Mouse (Mus musculus) intestine, embryonic 16.5 days (tissue): Measurements from ENCODE around the gene Usp32. TPM values are rescaled to one million over a fixed set of nuclear protein-coding genes. Genes with fewer than 3 reads are reported as not detected.
A peak's percentile ranks its signal among the peaks of the same experiment; 100 is the strongest.

Experiments used
- ATAC-seq: fragments of 200-750 bp; cut with Nextera tagmentation; 2 replicates; pipeline ENCODE4 v1.8.0; 2017; ENCODE audit warnings: moderate TSS enrichment, moderate library complexity
- H3K27ac ChIP-seq: fragments of 300-500 bp; sonication (generic); 2 replicates; pipeline ENCODE4 v1.5.1; 2014; ENCODE audit warnings: mild to moderate bottlenecking, low read length
- H3K27me3 ChIP-seq: fragments of 300-500 bp; sonication (generic); replicated peaks from 2 replicates; pipeline ENCODE4 v1.6.1; 2014; ENCODE audit warnings: low read length, control low read depth, mixed read lengths; ENCODE audit not compliant: control insufficient read depth, insufficient read depth
- H3K36me3 ChIP-seq: fragments of 300-500 bp; sonication (generic); 2 replicates; pipeline ENCODE4 v1.6.1; 2014; ENCODE audit warnings: low read length, control low read depth; ENCODE audit not compliant: control insufficient read depth, insufficient read depth
- H3K4me1 ChIP-seq: fragments of 300-500 bp; sonication (generic); 2 replicates; pipeline ENCODE4 v1.6.1; 2014; ENCODE audit warnings: low read length, control low read depth, mixed read lengths; ENCODE audit not compliant: control insufficient read depth, insufficient read depth
- H3K4me2 ChIP-seq: fragments of 300-500 bp; sonication (generic); 2 replicates; pipeline ENCODE4 v1.6.1; 2014; ENCODE audit warnings: low read depth, low read length, control low read depth
- H3K4me3 ChIP-seq: fragments of 300-500 bp; sonication (generic); 2 replicates; pipeline ENCODE4 v1.5.1; 2014; ENCODE audit warnings: mild to moderate bottlenecking, low read length
- H3K9ac ChIP-seq: fragments of 300-500 bp; sonication (generic); 2 replicates; pipeline ENCODE4 v1.6.1; 2014; ENCODE audit warnings: low read depth, low read length
- H3K9me3 ChIP-seq: fragments of 300-500 bp; sonication (generic); 2 replicates; pipeline ENCODE4 v1.6.1; 2016; ENCODE audit warnings: low read length, control low read depth; ENCODE audit not compliant: control insufficient read depth
- whole genome bisulfite sequencing: fragments of 180-500 bp; shearing (Covaris S2); extraction: QIAGEN DNeasy Blood & Tissue Kit; methylation state at CpG from one replicate; pipeline ENCODE4 v1.1.7; 2014; 5-methylcytosine and 5-hydroxymethylcytosine counted together
- polyA plus RNA-seq: library from polyadenylated mRNA; unstranded; fragments of >200 nt; fragmentation: Nextera tagmentation; extraction: Ambion mirVana; gene quantifications from 2 replicates; pipeline ENCODE4 v1.2.1, GENCODE M21; 2015

The Usp32 gene
- polyA plus RNA-seq, 1 experiment from 2014 or later = 3.9 TPM

- Histone ChIP-seq H3K4me3 (no peak overlapping the region), H3K9me3 (no peaks in the 10 kb centered on the region), H3K27ac (no peak overlapping the region), H3K9ac (no peak overlapping the region), H3K27me3 (peaks cover 35% of the 10 kb centered on the region), H3K4me1 (peaks cover 13% of the 10 kb centered on the region), H3K36me3 (no peaks in the 10 kb centered on the region), H3K4me2 (no peak overlapping the region)
- WGBS = 70% methylated on average over 6 of the region's 6 CpGs
- no peak for ATAC-seq
These were observed 179.2 kb downstream of the Usp32 start for GRCm38 (mm10) chr11:84960780-84961179.

GRCm38 (mm10) chr11:84960291-84960690 lies 179.7 kb downstream of the Usp32 start:
- H3K4me2 ChIP-seq = no peak overlapping the region
- H3K4me1 ChIP-seq = peaks cover 13% of the 10 kb centered on the region
- no peaks in the 10 kb centered on the region for H3K36me3 ChIP-seq
- WGBS = 46% methylated on average over 3 of the region's 3 CpGs
- no peak for ATAC-seq
- no peaks in the 10 kb centered on the region for H3K9me3 ChIP-seq
- H3K27me3 ChIP-seq = peaks cover 35% of the 10 kb centered on the region
- H3K4me3 ChIP-seq = no peak overlapping the region
- H3K27ac ChIP-seq = no peak overlapping the region
- H3K9ac ChIP-seq = no peak overlapping the region

GRCm38 (mm10) chr11:84959701-84960181 lies 180.2 kb downstream of the Usp32 start:
- H3K9ac ChIP-seq = no peak overlapping the region
- H3K27me3 ChIP-seq = peaks cover 35% of the 10 kb centered on the region
- no peak overlapping the region for H3K4me3 ChIP-seq
- 8% methylated on average over 9 of the region's 9 CpGs for WGBS
- no peak overlapping the region for H3K4me2 ChIP-seq
- no peak overlapping the region for H3K27ac ChIP-seq
- no peaks in the 10 kb centered on the region for H3K36me3 ChIP-seq
- peaks cover 13% of the 10 kb centered on the region for H3K4me1 ChIP-seq
- no peaks in the 10 kb centered on the region for H3K9me3 ChIP-seq
- peak; percentile 46; the same call in 1 of the 2 replicates for ATAC-seq

- Histone ChIP-seq H3K4me3 (no peak overlapping the region), H3K27ac (no peak overlapping the region), H3K4me1 (peaks cover 13% of the 10 kb centered on the region), H3K9ac (no peak overlapping the region), H3K9me3 (no peaks in the 10 kb centered on the region), H3K4me2 (no peak overlapping the region), H3K36me3 (no peaks in the 10 kb centered on the region), H3K27me3 (peaks cover 35% of the 10 kb centered on the region)
- no peak for ATAC-seq
- WGBS = 35% methylated on average over 5 of the region's 5 CpGs
These were observed 180.8 kb downstream of the Usp32 start for GRCm38 (mm10) chr11:84959181-84959580.

- peak overlapping the region; percentile 33; the same call in 1 of the 2 replicates for H3K4me3 ChIP-seq
- peaks cover 35% of the 10 kb centered on the region for H3K27me3 ChIP-seq
- peaks cover 13% of the 10 kb centered on the region for H3K4me1 ChIP-seq
- no peak for ATAC-seq
- WGBS = 3% methylated on average over 11 of the region's 11 CpGs
- peak overlapping the region; percentile 49 for H3K4me2 ChIP-seq
- no peak overlapping the region for H3K27ac ChIP-seq
- H3K9ac ChIP-seq = no peak overlapping the region
- no peaks in the 10 kb centered on the region for H3K36me3 ChIP-seq
- no peaks in the 10 kb centered on the region for H3K9me3 ChIP-seq
These were observed 181.7 kb downstream of the Usp32 start for GRCm38 (mm10) chr11:84958271-84958630.

- ATAC-seq = no peak
- Histone ChIP-seq H3K4me2 (peak within 1 kb of the TSS; percentile 49), H3K27ac (no peak within 1 kb of the TSS), H3K4me3 (peak within 1 kb of the TSS; percentile 33), H3K4me1 (peaks cover 13% of the 10 kb centered on the region), H3K36me3 (no peaks in the 10 kb centered on the region), H3K9ac (peak within 1 kb of the TSS; percentile 24; the same call in 1 of the 2 replicates), H3K27me3 (peaks cover 35% of the 10 kb centered on the region), H3K9me3 (no peaks in the 10 kb centered on the region)
- under 1% methylated on average over 49 of the region's 49 CpGs for WGBS
These were observed 182.2 kb downstream of the Usp32 start, which contains the start of gene Car4 for GRCm38 (mm10) chr11:84957591-84958270. Gene Car4, plus strand, starts transcription at chr11:84957786.

- no peak for ATAC-seq
- H3K9me3 ChIP-seq = no peaks in the 10 kb centered on the region
- H3K4me1 ChIP-seq = peaks cover 13% of the 10 kb centered on the region
- H3K27me3 ChIP-seq = peaks cover 35% of the 10 kb centered on the region
- H3K27ac ChIP-seq = no peak overlapping the region
- WGBS = 4% methylated on average over 15 of the region's 15 CpGs
- H3K4me3 ChIP-seq = peak overlapping the region; percentile 33
- peak overlapping the region; percentile 49 for H3K4me2 ChIP-seq
- no peaks in the 10 kb centered on the region for H3K36me3 ChIP-seq
- peak overlapping the region; percentile 24; the same call in 1 of the 2 replicates for H3K9ac ChIP-seq
These were observed 182.8 kb downstream of the Usp32 start for GRCm38 (mm10) chr11:84957171-84957570.

GRCm38 (mm10) chr11:84956400-84956799 lies 183.6 kb downstream of the Usp32 start:
- no peak for ATAC-seq
- Histone ChIP-seq H3K9me3 (no peaks in the 10 kb centered on the region), H3K27ac (no peak overlapping the region), H3K4me3 (no peak overlapping the region), H3K27me3 (peaks cover 35% of the 10 kb centered on the region), H3K36me3 (no peaks in the 10 kb centered on the region), H3K4me1 (peaks cover 13% of the 10 kb centered on the region), H3K9ac (no peak overlapping the region), H3K4me2 (no peak overlapping the region)
- 27% methylated on average over 5 of the region's 5 CpGs for WGBS

GRCm38 (mm10) chr11:84952611-84953010 lies 187.3 kb downstream of the Usp32 start:
- H3K9me3 ChIP-seq = no peaks in the 10 kb centered on the region
- 0 out of 2 replicates have a peak, but pooled peaks have one; percentile 44 for ATAC-seq
- peaks cover 2% of the 10 kb centered on the region; the same call in 1 of the 2 replicates for H3K4me1 ChIP-seq
- no peak overlapping the region for H3K4me3 ChIP-seq
- no peak overlapping the region for H3K4me2 ChIP-seq
- 28% methylated on average over 2 of the region's 2 CpGs for WGBS
- H3K27me3 ChIP-seq = peaks cover 16% of the 10 kb centered on the region
- no peak overlapping the region for H3K9ac ChIP-seq
- no peak overlapping the region for H3K27ac ChIP-seq
- H3K36me3 ChIP-seq = no peaks in the 10 kb centered on the region
